Mouse (Mus musculus) hindbrain, postnatal 0 days (tissue): ENCODE measurements around the gene Smyd5. TPM values are rescaled to one million over a fixed set of nuclear protein-coding genes. Genes with fewer than 3 reads are reported as not detected.

ENCODE experiments used
- ATAC-seq: fragments of 200-750 bp; cut with Nextera tagmentation; 2 replicates; pipeline ENCODE4 v1.8.0; 2017; ENCODE audit warnings: mild to moderate bottlenecking, moderate TSS enrichment, moderate library complexity
- DNase-seq: peaks from one replicate; pipeline ENCODE4 v3.0.0-alpha.2; 2015; ENCODE audit warnings: low spot score
- H3K27ac ChIP-seq: fragments of 300-500 bp; sonication (generic); 2 replicates; pipeline ENCODE4 v1.5.1; 2014; ENCODE audit warnings: mild to moderate bottlenecking
- H3K27me3 ChIP-seq: fragments of 300-500 bp; sonication (generic); 2 replicates; pipeline ENCODE4 v1.6.1; 2014; ENCODE audit warnings: low read length, mixed read lengths; ENCODE audit not compliant: insufficient read depth
- H3K36me3 ChIP-seq: fragments of 300-500 bp; sonication (generic); 2 replicates; pipeline ENCODE4 v1.6.1; 2014; ENCODE audit warnings: low read length, mixed read lengths; ENCODE audit not compliant: insufficient read depth
- H3K4me1 ChIP-seq: fragments of 300-500 bp; sonication (generic); 2 replicates; pipeline ENCODE4 v1.6.1; 2014; ENCODE audit warnings: antibody characterized with exemption, low read length, mixed read lengths; ENCODE audit not compliant: insufficient read depth
- H3K4me2 ChIP-seq: fragments of 300-500 bp; sonication (generic); 2 replicates; pipeline ENCODE4 v1.6.1; 2014; ENCODE audit warnings: low read depth, mild to moderate bottlenecking, low read length, moderate library complexity, mixed read lengths
- H3K4me3 ChIP-seq: fragments of 300-500 bp; sonication (generic); 2 replicates; pipeline ENCODE4 v1.5.1; 2014; ENCODE audit warnings: low read length
- H3K9ac ChIP-seq: fragments of 300-500 bp; sonication (generic); replicated peaks from 2 replicates; pipeline ENCODE4 v1.6.1; 2014; ENCODE audit warnings: mild to moderate bottlenecking, low read length, moderate library complexity, mixed read lengths
- H3K9me3 ChIP-seq: fragments of 300-500 bp; sonication (generic); 2 replicates; pipeline ENCODE4 v1.6.1; 2016; ENCODE audit warnings: low read length, mixed read lengths
- CTCF ChIP-seq: IDR thresholded peaks from 2 replicates; pipeline ENCODE4 v1.5.1; 2016; ENCODE audit warnings: antibody characterized with exemption, control low read depth, low read depth
- WGBS: fragments of 180-500 bp; shearing (Covaris S2); extraction: QIAGEN DNeasy Blood & Tissue Kit; methylation state at CpG from one replicate; pipeline ENCODE4 v1.1.7; 2014; 5-methylcytosine and 5-hydroxymethylcytosine counted together
- polyA plus RNA-seq: library from polyadenylated mRNA; unstranded; fragments of >200 nt; fragmentation: Nextera tagmentation; extraction: Ambion mirVana; gene quantifications from 2 replicates; pipeline ENCODE4 v1.2.1, GENCODE M21; 2015
- total RNA-seq: library from RNA; depleted of rRNA; stranded (reverse); fragments of >200 nt; gene quantifications from 2 replicates; pipeline ENCODE4 v1.2.3, GENCODE M21; 2014

The Smyd5 gene
- total and polyA plus RNA-seq, 2 experiments from 2014 or later: 57.2 to 69.1 TPM

DNA sequence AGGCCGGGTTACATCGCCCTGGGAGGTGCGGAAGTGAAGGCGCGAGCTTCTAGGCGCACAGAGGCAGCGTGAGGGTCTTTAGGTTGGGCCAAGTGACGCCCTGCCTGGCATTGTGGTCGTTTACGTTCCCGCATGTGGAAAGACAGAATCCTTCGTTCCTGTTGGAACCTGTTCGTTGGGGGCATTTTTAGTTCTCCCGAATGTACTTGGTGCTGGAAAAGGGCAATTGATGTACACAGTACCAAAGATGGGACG, 20.5 kb downstream of the Smyd5 start:
- Histone ChIP-seq H3K27ac (peak overlapping the region; percentile 94), H3K4me2 (peak overlapping the region; percentile 86), H3K9me3 (no peaks in the 10 kb centered on the region), H3K36me3 (no peaks in the 10 kb centered on the region; the same call in 1 of the 2 replicates), H3K4me1 (peaks cover 15% of the 10 kb centered on the region), H3K27me3 (no peaks in the 10 kb centered on the region), H3K9ac (peak overlapping the region; percentile 93), H3K4me3 (peak overlapping the region; percentile 79)
- TF ChIP-seq CTCF: no peak
- DNase-seq (peak; percentile 52), ATAC-seq (no peak)
- under 1% methylated on average over 15 of the region's 15 CpGs for WGBS

DNA sequence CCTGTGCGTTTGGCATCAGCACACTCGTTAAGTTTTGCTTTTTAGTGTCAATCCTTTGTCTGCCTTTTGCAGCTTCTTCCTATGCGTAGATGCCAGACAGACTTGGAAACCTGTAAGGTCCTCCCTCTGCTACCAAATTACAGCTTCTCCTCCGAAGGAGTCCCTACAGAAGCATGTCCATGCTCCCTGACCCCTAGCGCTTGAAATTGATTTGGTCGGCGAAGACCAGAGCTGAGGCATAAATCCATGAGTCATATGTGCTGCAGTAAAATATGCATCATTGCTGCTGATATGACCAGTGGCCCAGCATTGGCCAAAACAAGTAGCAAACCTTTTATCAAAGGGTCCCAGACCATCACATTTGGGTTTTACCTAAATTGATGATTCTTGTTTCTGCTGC, 21.0 kb downstream of the Smyd5 start:
- ATAC-seq: no peak
- peak overlapping the region; percentile 93 for H3K9ac ChIP-seq
- 4% methylated on average over 7 of the region's 7 CpGs for WGBS
- no peaks in the 10 kb centered on the region for H3K36me3 ChIP-seq
- no peak for TF ChIP-seq CTCF
- H3K4me1 ChIP-seq: peaks cover 15% of the 10 kb centered on the region
- H3K9me3 ChIP-seq: no peaks in the 10 kb centered on the region
- no peaks in the 10 kb centered on the region for H3K27me3 ChIP-seq
- DNase-seq: no peak
- H3K4me2 ChIP-seq: peak overlapping the region; percentile 86
- H3K27ac ChIP-seq: peak overlapping the region; percentile 94
- H3K4me3 ChIP-seq: peak overlapping the region; percentile 79

DNA sequence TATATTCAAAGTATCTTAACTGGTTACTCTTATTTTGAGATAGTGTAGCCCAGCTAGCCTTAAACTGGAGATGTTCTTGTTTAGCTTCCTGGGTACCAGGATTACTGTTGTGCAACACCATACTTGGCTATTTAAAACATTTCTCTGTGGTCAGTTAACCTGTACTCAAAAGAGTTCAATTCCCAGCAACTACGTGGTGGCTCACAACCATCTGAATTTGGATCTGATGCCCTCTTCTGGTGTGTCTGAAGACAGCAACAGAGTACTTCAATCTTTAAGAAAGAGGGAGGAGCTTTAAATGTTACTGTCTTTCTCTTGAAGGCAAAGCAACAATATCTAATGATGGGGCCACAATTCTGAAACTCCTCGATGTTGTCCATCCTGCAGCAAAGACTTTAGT, 27.8 kb downstream of the Smyd5 start:
- no peaks in the 10 kb centered on the region for H3K27me3 ChIP-seq
- no peak overlapping the region for H3K4me2 ChIP-seq
- no peak overlapping the region for H3K9ac ChIP-seq
- peaks cover 46% of the 10 kb centered on the region for H3K36me3 ChIP-seq
- no peak overlapping the region for H3K27ac ChIP-seq
- 0 out of 2 replicates have a peak, but pooled peaks have one; percentile 16 for TF ChIP-seq CTCF
- H3K4me3 ChIP-seq: no peak overlapping the region
- ATAC-seq (no peak), DNase-seq (no peak)
- 0 out of 2 replicates have a peak, but pooled peaks cover 5% of the 10 kb centered on the region for H3K4me1 ChIP-seq
- H3K9me3 ChIP-seq: no peaks in the 10 kb centered on the region
- 87% methylated on average over 2 of the region's 2 CpGs for WGBS

DNA sequence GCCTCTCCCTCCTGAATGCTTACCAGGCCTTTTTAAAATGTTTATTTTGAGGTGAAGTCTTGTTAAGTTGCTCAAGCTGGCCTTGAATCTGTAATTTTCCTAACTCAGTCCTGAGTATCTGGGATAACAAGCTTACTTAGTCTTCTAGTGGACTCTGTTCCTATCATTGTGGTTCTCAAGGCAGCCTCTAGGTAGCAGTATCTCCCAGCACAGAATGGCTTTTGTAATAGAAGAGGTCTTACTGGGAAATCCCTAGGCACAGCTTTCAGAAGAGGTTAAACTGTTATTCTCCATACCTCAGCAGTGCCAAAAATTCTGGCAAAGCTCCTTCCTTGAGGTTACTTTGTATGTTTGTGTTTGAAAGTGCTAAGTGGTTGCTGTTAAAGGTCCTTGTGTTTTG, 33.6 kb downstream of the Smyd5 start:
- no peaks in the 10 kb centered on the region for H3K4me1 ChIP-seq
- TF ChIP-seq CTCF: peak; percentile 69
- H3K27me3 ChIP-seq: no peaks in the 10 kb centered on the region
- H3K36me3 ChIP-seq: peaks cover 87% of the 10 kb centered on the region
- no peak overlapping the region for H3K27ac ChIP-seq
- ATAC-seq: no peak
- no peak overlapping the region for H3K9ac ChIP-seq
- H3K4me3 ChIP-seq: no peak overlapping the region
- no peak overlapping the region for H3K4me2 ChIP-seq
- DNase-seq: peak; percentile 70
- H3K9me3 ChIP-seq: no peaks in the 10 kb centered on the region

DNA sequence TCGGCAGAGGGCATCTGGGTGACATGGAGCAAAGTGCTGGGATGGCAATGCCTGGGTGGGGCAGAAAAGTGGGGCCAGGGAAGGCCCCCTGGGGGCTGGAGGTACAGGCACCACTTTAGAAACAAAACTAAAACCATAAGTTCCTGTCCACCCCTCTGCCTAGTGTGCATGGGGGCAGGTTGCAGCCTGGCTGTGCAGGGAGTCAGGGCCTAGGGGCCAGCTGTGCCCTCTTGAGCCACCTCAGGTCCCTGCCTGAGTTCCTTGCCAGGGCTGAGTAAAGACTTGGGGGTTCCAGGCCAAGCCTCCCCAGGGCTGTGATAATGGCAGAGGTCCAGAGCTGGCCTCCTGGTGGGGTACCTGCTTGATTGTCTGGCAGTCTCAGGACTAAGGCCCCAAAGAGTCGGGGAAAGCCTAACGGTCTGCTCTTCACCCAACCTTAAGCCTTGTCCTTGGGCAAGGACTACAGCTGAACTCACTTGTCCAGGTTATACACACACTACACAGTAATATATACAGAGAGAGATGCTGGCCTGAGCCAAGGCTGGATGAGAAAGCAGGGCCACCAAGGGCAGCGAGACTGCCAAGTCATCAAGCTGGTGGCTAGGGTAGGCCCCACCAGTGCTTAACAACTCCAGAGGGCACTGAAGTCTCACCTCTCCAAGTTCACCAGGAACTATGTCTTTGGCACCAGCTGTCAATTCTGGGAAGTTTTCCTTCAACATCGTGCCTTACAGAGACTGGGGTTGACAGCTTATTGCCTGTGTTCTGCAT, 38.1 kb downstream of the Smyd5 start:
- whole genome bisulfite sequencing: 74% methylated on average over 5 of the region's 5 CpGs
- no peak for ATAC-seq

DNA sequence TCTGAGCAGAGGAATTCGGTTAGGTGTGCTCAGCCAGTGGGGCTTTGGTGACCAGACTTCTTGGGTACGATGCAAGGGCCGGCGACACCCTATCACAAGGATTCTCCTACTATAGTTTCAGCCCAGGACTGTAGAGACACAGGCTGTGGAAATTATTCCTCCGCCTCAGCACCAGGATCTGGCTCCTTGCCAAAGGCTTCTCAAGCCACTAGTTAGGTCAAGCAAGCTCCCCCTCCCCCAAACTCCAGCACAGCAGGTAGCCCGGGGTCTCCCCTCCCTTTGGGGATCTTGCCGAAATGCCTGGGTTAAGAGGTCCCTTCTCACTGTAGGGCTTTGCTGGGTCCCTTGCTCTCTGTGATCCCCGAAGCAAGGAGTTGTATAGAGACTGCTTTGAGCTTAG, 40.2 kb downstream of the Smyd5 start:
- Histone ChIP-seq H3K4me2 (no peak overlapping the region), H3K9me3 (no peaks in the 10 kb centered on the region), H3K4me3 (no peak overlapping the region), H3K4me1 (no peaks in the 10 kb centered on the region), H3K36me3 (peaks cover 37% of the 10 kb centered on the region), H3K27me3 (no peaks in the 10 kb centered on the region), H3K9ac (no peak overlapping the region), H3K27ac (no peak overlapping the region)
- ATAC-seq (no peak), DNase-seq (peak; percentile 38)
- no peak for TF ChIP-seq CTCF
- 51% methylated on average over 8 of the region's 8 CpGs for WGBS

More for the DNA sequence above, 38.1 kb downstream of the Smyd5 start:
- no peak for TF ChIP-seq CTCF
- H3K9me3 ChIP-seq: no peaks in the 10 kb centered on the region
- H3K4me1 ChIP-seq: no peaks in the 10 kb centered on the region
- no peak overlapping the region for H3K4me3 ChIP-seq
- no peak overlapping the region for H3K9ac ChIP-seq
- H3K27me3 ChIP-seq: no peaks in the 10 kb centered on the region
- no peak overlapping the region for H3K27ac ChIP-seq
- no peak overlapping the region for H3K4me2 ChIP-seq
- no peak for DNase-seq
- peaks cover 55% of the 10 kb centered on the region for H3K36me3 ChIP-seq

DNA sequence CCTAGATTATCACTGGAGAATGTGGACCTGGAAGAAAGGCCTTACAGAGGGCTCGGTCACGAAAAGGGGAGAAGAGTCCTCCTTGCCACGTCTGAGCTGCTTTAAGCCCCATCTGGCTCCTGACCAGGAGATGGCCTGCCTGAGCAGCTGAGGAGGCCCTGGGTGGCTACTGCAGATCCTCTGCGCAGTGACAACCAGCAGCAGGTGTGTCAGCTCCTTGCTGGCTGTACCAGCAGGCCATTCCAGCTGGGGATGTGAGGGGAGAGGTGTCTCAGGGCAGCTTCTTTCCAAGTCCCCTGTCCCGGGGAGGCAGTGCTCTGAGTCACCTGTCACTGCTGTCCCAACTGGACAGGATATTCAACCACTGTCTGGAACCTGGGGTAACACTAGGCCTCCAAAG, 40.8 kb downstream of the Smyd5 start:
- DNase-seq (no peak), ATAC-seq (no peak)
- no peaks in the 10 kb centered on the region for H3K4me1 ChIP-seq
- TF ChIP-seq CTCF: peak; percentile 11; the same call in 1 of the 2 replicates
- H3K4me3 ChIP-seq: no peak overlapping the region
- 50% methylated on average over 5 of the region's 5 CpGs for WGBS
- no peak overlapping the region for H3K27ac ChIP-seq
- H3K9me3 ChIP-seq: no peaks in the 10 kb centered on the region
- no peak overlapping the region for H3K9ac ChIP-seq
- no peaks in the 10 kb centered on the region for H3K27me3 ChIP-seq
- H3K36me3 ChIP-seq: peaks cover 31% of the 10 kb centered on the region
- H3K4me2 ChIP-seq: no peak overlapping the region
